Mouse (Mus musculus): ENCODE measurements around the gene Sox5.
A peak's percentile ranks its signal among the peaks of the same experiment; 100 is the strongest.

Sox5 gene

GRCm38 (mm10) chr6:144445761-144446373, 335.9 kb downstream of the Sox5 start:
- DNase-seq (ENCODE audit: extremely low read depth, low read depth) = no peak

- peak; percentile 2 for DNase-seq (ENCODE audit: extremely low read depth, low read depth)
Measured at GRCm38 (mm10) chr6:144444367-144444766, 337.4 kb downstream of the Sox5 start.

GRCm38 (mm10) chr6:144443681-144444080, 338.1 kb downstream of the Sox5 start:
- no peak for DNase-seq (ENCODE audit: extremely low read depth, low read depth)

GRCm38 (mm10) chr6:144429276-144429675, 352.5 kb downstream of the Sox5 start:
- DNase-seq (ENCODE audit: extremely low read depth, low read depth) = no peak

GRCm38 (mm10) chr6:144408030-144408429, 373.7 kb downstream of the Sox5 start:
- DNase-seq (ENCODE audit: extremely low read depth, low read depth) = no peak

- no peak for DNase-seq (ENCODE audit: extremely low read depth, low read depth)
Measured at GRCm38 (mm10) chr6:144398115-144398514, 383.7 kb downstream of the Sox5 start.

GRCm38 (mm10) chr6:144393151-144393550, 388.6 kb downstream of the Sox5 start:
- no peak for DNase-seq (ENCODE audit: extremely low read depth, low read depth)

GRCm38 (mm10) chr6:144389333-144390054, 392.3 kb downstream of the Sox5 start:
- DNase-seq (ENCODE audit: extremely low read depth, low read depth) = no peak

- no peak for DNase-seq (ENCODE audit: extremely low read depth, low read depth)
Measured at GRCm38 (mm10) chr6:144387539-144388255, 394.1 kb downstream of the Sox5 start.

GRCm38 (mm10) chr6:144380641-144381040, 401.1 kb downstream of the Sox5 start:
- no peak for DNase-seq (ENCODE audit: extremely low read depth, low read depth)

- no peak for DNase-seq (ENCODE audit: extremely low read depth, low read depth)
Measured at GRCm38 (mm10) chr6:144380171-144380570, 401.6 kb downstream of the Sox5 start.

- DNase-seq (ENCODE audit: extremely low read depth, low read depth) = no peak
Measured at GRCm38 (mm10) chr6:144374810-144375209, 407.0 kb downstream of the Sox5 start.

GRCm38 (mm10) chr6:144370699-144371098, 411.1 kb downstream of the Sox5 start:
- no peak for DNase-seq (ENCODE audit: extremely low read depth, low read depth)

- no peak for DNase-seq (ENCODE audit: extremely low read depth, low read depth)
Measured at GRCm38 (mm10) chr6:144367626-144368077, 414.1 kb downstream of the Sox5 start.

GRCm38 (mm10) chr6:144361267-144362038, 420.3 kb downstream of the Sox5 start:
- no peak for DNase-seq (ENCODE audit: extremely low read depth, low read depth)

GRCm38 (mm10) chr6:144357081-144357480, 424.7 kb downstream of the Sox5 start:
- no peak for DNase-seq (ENCODE audit: extremely low read depth, low read depth)

- no peak for DNase-seq (ENCODE audit: extremely low read depth, low read depth)
Measured at GRCm38 (mm10) chr6:144351049-144351448, 430.7 kb downstream of the Sox5 start.

GRCm38 (mm10) chr6:144343338-144343737, 438.4 kb downstream of the Sox5 start:
- no peak for DNase-seq (ENCODE audit: extremely low read depth, low read depth)

GRCm38 (mm10) chr6:144339554-144339953, 442.2 kb downstream of the Sox5 start:
- DNase-seq (ENCODE audit: extremely low read depth, low read depth) = no peak

- no peak for DNase-seq (ENCODE audit: extremely low read depth, low read depth)
Measured at GRCm38 (mm10) chr6:144339006-144339405, 442.8 kb downstream of the Sox5 start.

GRCm38 (mm10) chr6:144338221-144338620, 443.6 kb downstream of the Sox5 start:
- DNase-seq (ENCODE audit: extremely low read depth, low read depth) = no peak

Measured in MEL-GATA-1-ER (cell line).